8 mouse cellular contexts compared by ENCODE assay signal in genomic region chr7:3666921-3667391, GRCm38 (mm10). TPM values are rescaled to one million over a fixed set of nuclear protein-coding genes. Genes with fewer than 3 reads are reported as not detected.
DNase-seq lines count a peak whose midpoint lies in the region; ATAC-seq and TF ChIP-seq lines count a peak whose summit lies in the region.

No protein-coding gene starts in this region.

- ATAC-seq in erythroblast, adult 5-6 weeks (replicated peaks; ENCODE audit: low FRiP score, poor library complexity, severe bottlenecking): no peak
- no peak for ATAC-seq in limb, embryonic 11.5 days (ENCODE audit: insufficient number of reproducible peaks, low FRiP score, low TSS enrichment, low read depth)
- no peak for ATAC-seq in cerebellum, adult (ENCODE audit: insufficient number of reproducible peaks, low FRiP score, low TSS enrichment)

- no peaks in the 10 kb centered on the region for H3K9me3 ChIP-seq in erythroblast, embryonic 14.5 days (ENCODE audit: control insufficient read depth, low read length)
- H3K9me3 ChIP-seq in limb, embryonic 11.5 days (ENCODE audit: control insufficient read depth, low read length): no peaks in the 10 kb centered on the region

- WGBS in limb, embryonic 11.5 days: 14% methylated on average over 14 of the region's 14 CpGs

- H3K4me2 ChIP-seq in limb, embryonic 11.5 days (ENCODE audit: low read depth, severe bottlenecking): no peak overlapping the region

- H3K36me3 ChIP-seq in erythroblast, embryonic 14.5 days (ENCODE audit: control insufficient read depth): peaks cover 19% of the 10 kb centered on the region
- H3K36me3 ChIP-seq in testis, adult 2 months (ENCODE audit: control insufficient read depth, insufficient read depth, low read length): no peaks in the 10 kb centered on the region
- H3K36me3 ChIP-seq in limb, embryonic 11.5 days (ENCODE audit: control insufficient read depth, insufficient read depth, low read length): 0 out of 2 replicates have a peak, but pooled peaks cover 3% of the 10 kb centered on the region

- peaks cover 42% of the 10 kb centered on the region for H3K4me1 ChIP-seq in erythroblast, embryonic 14.5 days (ENCODE audit: control insufficient read depth)
- H3K4me1 ChIP-seq in testis, adult 2 months (ENCODE audit: control insufficient read depth, insufficient read depth, low read length): peaks cover 21% of the 10 kb centered on the region
- no peaks in the 10 kb centered on the region for H3K4me1 ChIP-seq in limb, embryonic 11.5 days (ENCODE audit: control insufficient read depth, insufficient read depth, low read length)

- no peak overlapping the region for H3K9ac ChIP-seq in limb, embryonic 11.5 days (ENCODE audit: low read length)

- no peak for DNase-seq in testis, postnatal 10 days (ENCODE audit: low spot score)
- peak; percentile 24 for DNase-seq in limb, embryonic 11.5 days (ENCODE audit: low spot score)
- no peak for DNase-seq in urinary bladder, adult 18-20 months (ENCODE audit: low spot score in 2 of 2)
- no peak for DNase-seq in urinary bladder, postnatal 4 days (ENCODE audit: low spot score in 2 of 2)

- TF ChIP-seq CTCF in testis, adult 2 months (IDR thresholded peaks at IDR 0.05; ENCODE audit: control insufficient read depth, insufficient read depth, insufficient replicate concordance, low read depth, low read length): no peak

- H3K27me3 ChIP-seq in erythroblast, embryonic 14.5 days (ENCODE audit: control insufficient read depth): no peaks in the 10 kb centered on the region
- H3K27me3 ChIP-seq in testis, adult 2 months (ENCODE audit: control insufficient read depth, insufficient read depth, low read length): no peaks in the 10 kb centered on the region
- H3K27me3 ChIP-seq in limb, embryonic 11.5 days (ENCODE audit: control insufficient read depth, insufficient read depth, low read length): no peaks in the 10 kb centered on the region

- H3K4me3 ChIP-seq in erythroblast, embryonic 14.5 days (replicated peaks): peak overlapping the region; percentile 76
- peak overlapping the region; percentile 6 for H3K4me3 ChIP-seq in testis, adult 2 months (ENCODE audit: control insufficient read depth, low read depth, low read length)
- H3K4me3 ChIP-seq in limb, embryonic 11.5 days (ENCODE audit: low read depth, low read length): no peak overlapping the region

- H3K27ac ChIP-seq in testis, adult 2 months (ENCODE audit: control insufficient read depth, insufficient read depth, low read depth, low read length): no peak overlapping the region
- H3K27ac ChIP-seq in limb, embryonic 11.5 days (replicated peaks; ENCODE audit: low read depth, low read length): no peak overlapping the region

- TF ChIP-seq POLR2A in testis, adult 2 months (IDR thresholded peaks at IDR 0.05; ENCODE audit: control insufficient read depth, low read depth, low read length): no peak

RNA-seq across cellular contexts. Expression of gene Leng1, which starts 1.3 kb away (rescaled TPM):
- 1.0 and 1.3 TPM in 2 replicates for polyA plus RNA-seq in erythroblast, embryonic 14.5 days (2012)
- total RNA-seq in erythroblast, adult 5-6 weeks (2015; ENCODE audit: low replicate concordance): 1.5 and 5.0 TPM in 2 replicates
- 1.7 and 2.6 TPM in 2 replicates for total RNA-seq in erythroblast, adult 5-6 weeks (2017; ENCODE audit: low replicate concordance)
- polyA plus RNA-seq in testis, adult 2 months (2012; rRNA removed): 5.2 and 5.7 TPM in 2 replicates
- 13.8 and 14.6 TPM in 2 replicates for polyA plus RNA-seq in limb, embryonic 11.5 days (2014; fragmentation: Nextera tagmentation; extraction: Ambion mirVana)

RNA-seq across cellular contexts. Expression of gene Tmc4, which starts 10.4 kb away (rescaled TPM):
- polyA plus RNA-seq in erythroblast, embryonic 14.5 days (2012): 0.05 and 0.12 TPM in 2 replicates
- 0.63 TPM in 1 of 2 replicates, not detected in the other for total RNA-seq in erythroblast, adult 5-6 weeks (2015; ENCODE audit: low replicate concordance)
- 2.1 and 3.6 TPM in 2 replicates for total RNA-seq in erythroblast, adult 5-6 weeks (2017; ENCODE audit: low replicate concordance)
- 2.9 and 5.1 TPM in 2 replicates for polyA plus RNA-seq in testis, adult 2 months (2012; rRNA removed)
- polyA plus RNA-seq in limb, embryonic 11.5 days (2014; fragmentation: Nextera tagmentation; extraction: Ambion mirVana): 3.6 and 4.2 TPM in 2 replicates

RNA-seq across cellular contexts. Expression of gene Cnot3, which starts 21.9 kb away (rescaled TPM):
- polyA plus RNA-seq in erythroblast, embryonic 14.5 days (2012): 50.1 and 53.8 TPM in 2 replicates
- 80.9 and 94.9 TPM in 2 replicates for total RNA-seq in erythroblast, adult 5-6 weeks (2015; ENCODE audit: low replicate concordance)
- 15.2 and 20.4 TPM in 2 replicates for total RNA-seq in erythroblast, adult 5-6 weeks (2017; ENCODE audit: low replicate concordance)
- polyA plus RNA-seq in testis, adult 2 months (2012; rRNA removed): 26.3 and 27.1 TPM in 2 replicates
- 87.2 and 94.2 TPM in 2 replicates for polyA plus RNA-seq in limb, embryonic 11.5 days (2014; fragmentation: Nextera tagmentation; extraction: Ambion mirVana)

RNA-seq across cellular contexts. Expression of gene Tsen34, which starts 25.7 kb away (rescaled TPM):
- polyA plus RNA-seq in erythroblast, embryonic 14.5 days (2012): 0.70 and 1.0 TPM in 2 replicates
- total RNA-seq in erythroblast, adult 5-6 weeks (2015; ENCODE audit: low replicate concordance): 1.2 and 7.9 TPM in 2 replicates
- total RNA-seq in erythroblast, adult 5-6 weeks (2017; ENCODE audit: low replicate concordance): 1.3 and 3.2 TPM in 2 replicates
- polyA plus RNA-seq in testis, adult 2 months (2012; rRNA removed): 14.0 and 14.6 TPM in 2 replicates
- 289 TPM in 2 replicates for polyA plus RNA-seq in limb, embryonic 11.5 days (2014; fragmentation: Nextera tagmentation; extraction: Ambion mirVana)

RNA-seq across cellular contexts. Expression of gene Mboat7, which starts 26.4 kb away (rescaled TPM):
- polyA plus RNA-seq in erythroblast, embryonic 14.5 days (2012): 0.58 and 0.73 TPM in 2 replicates
- total RNA-seq in erythroblast, adult 5-6 weeks (2015; ENCODE audit: low replicate concordance): 22.8 and 27.7 TPM in 2 replicates
- total RNA-seq in erythroblast, adult 5-6 weeks (2017; ENCODE audit: low replicate concordance): 6.1 and 8.4 TPM in 2 replicates
- 12.5 and 14.9 TPM in 2 replicates for polyA plus RNA-seq in testis, adult 2 months (2012; rRNA removed)
- 36.7 and 41.2 TPM in 2 replicates for polyA plus RNA-seq in limb, embryonic 11.5 days (2014; fragmentation: Nextera tagmentation; extraction: Ambion mirVana)
